Mouse (Mus musculus) neural tube, embryonic 14.5 days (tissue): Measurements from ENCODE around the gene Dthd1. TPM values are rescaled to one million over a fixed set of nuclear protein-coding genes. Genes with fewer than 3 reads are reported as not detected.

Experiments
- ATAC-seq: fragments of 200-750 bp; cut with Nextera tagmentation; 2 replicates; pipeline ENCODE4 v1.8.0; 2017; ENCODE audit warnings: low read depth, mild to moderate bottlenecking, moderate TSS enrichment, moderate library complexity
- H3K27ac ChIP-seq: fragments of 300-500 bp; sonication (generic); 2 replicates; pipeline ENCODE4 v1.5.1; 2014; ENCODE audit warnings: low read depth, mild to moderate bottlenecking, control low read depth, low read length, moderate library complexity, mixed read lengths
- H3K27me3 ChIP-seq: fragments of 300-500 bp; sonication (generic); 2 replicates; pipeline ENCODE4 v1.6.1; 2014; ENCODE audit warnings: low read length; ENCODE audit not compliant: control insufficient read depth, insufficient read depth
- H3K36me3 ChIP-seq: fragments of 300-500 bp; sonication (generic); 2 replicates; pipeline ENCODE4 v1.6.1; 2014; ENCODE audit warnings: low read length, mixed read lengths; ENCODE audit not compliant: control insufficient read depth, insufficient read depth
- H3K4me1 ChIP-seq: fragments of 300-500 bp; sonication (generic); 2 replicates; pipeline ENCODE4 v1.6.1; 2014; ENCODE audit warnings: low read length; ENCODE audit not compliant: control insufficient read depth, insufficient read depth
- H3K4me2 ChIP-seq: fragments of 300-500 bp; sonication (generic); 2 replicates; pipeline ENCODE4 v1.6.1; 2014; ENCODE audit warnings: mild to moderate bottlenecking, low read depth, low read length, control low read depth
- H3K4me3 ChIP-seq: fragments of 300-500 bp; sonication (generic); 2 replicates; pipeline ENCODE4 v1.5.1; 2014; ENCODE audit warnings: low read depth, low read length, control low read depth, mixed read lengths
- H3K9ac ChIP-seq: fragments of 300-500 bp; sonication (generic); replicated peaks from 2 replicates; pipeline ENCODE4 v1.6.1; 2014; ENCODE audit warnings: low read depth, mild to moderate bottlenecking, control low read depth, low read length, mixed read lengths
- H3K9me3 ChIP-seq: fragments of 300-500 bp; sonication (generic); 2 replicates; pipeline ENCODE4 v1.6.1; 2016; ENCODE audit warnings: low read length; ENCODE audit not compliant: control insufficient read depth
- WGBS: fragments of 180-500 bp; shearing (Covaris S2); extraction: QIAGEN DNeasy Blood & Tissue Kit; methylation state at CpG from one replicate; pipeline ENCODE4 v1.1.7; 2014; 5-methylcytosine and 5-hydroxymethylcytosine counted together
- polyA plus RNA-seq: library from polyadenylated mRNA; unstranded; fragments of >200 nt; fragmentation: Nextera tagmentation; extraction: Ambion mirVana; gene quantifications from 2 replicates; pipeline ENCODE4 v1.2.1, GENCODE M21; 2014

The Dthd1 gene
- polyA plus RNA-seq, 1 experiment from 2014 or later = not detected

DNA sequence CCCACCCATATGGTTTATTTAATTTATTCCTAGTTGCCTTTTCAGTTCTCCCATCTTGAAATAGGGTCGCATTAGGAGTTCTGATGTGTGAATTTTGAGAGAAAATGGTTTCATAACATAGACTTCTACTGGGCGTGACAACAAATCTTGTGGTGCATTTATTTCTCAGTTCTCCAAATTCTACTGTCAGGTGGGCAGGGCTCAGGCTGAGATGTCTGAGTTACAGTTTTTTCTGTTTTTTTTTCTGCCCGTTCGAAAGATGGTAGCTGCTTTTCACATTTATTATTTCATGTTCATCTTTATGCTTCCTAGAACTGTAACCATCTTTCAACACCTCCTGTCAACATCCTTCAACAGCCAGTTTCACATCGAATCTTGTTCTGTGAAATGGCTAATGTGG lies 95.5 kb downstream of the Dthd1 start:
- no peaks in the 10 kb centered on the region for H3K36me3 ChIP-seq
- H3K9ac ChIP-seq = no peak overlapping the region
- no peaks in the 10 kb centered on the region for H3K9me3 ChIP-seq
- no peak for ATAC-seq
- no peak overlapping the region for H3K27ac ChIP-seq
- 84% methylated on average over 5 of the region's 5 CpGs for WGBS
- no peak overlapping the region for H3K4me3 ChIP-seq
- no peaks in the 10 kb centered on the region for H3K4me1 ChIP-seq
- no peaks in the 10 kb centered on the region for H3K27me3 ChIP-seq
- H3K4me2 ChIP-seq = no peak overlapping the region

DNA sequence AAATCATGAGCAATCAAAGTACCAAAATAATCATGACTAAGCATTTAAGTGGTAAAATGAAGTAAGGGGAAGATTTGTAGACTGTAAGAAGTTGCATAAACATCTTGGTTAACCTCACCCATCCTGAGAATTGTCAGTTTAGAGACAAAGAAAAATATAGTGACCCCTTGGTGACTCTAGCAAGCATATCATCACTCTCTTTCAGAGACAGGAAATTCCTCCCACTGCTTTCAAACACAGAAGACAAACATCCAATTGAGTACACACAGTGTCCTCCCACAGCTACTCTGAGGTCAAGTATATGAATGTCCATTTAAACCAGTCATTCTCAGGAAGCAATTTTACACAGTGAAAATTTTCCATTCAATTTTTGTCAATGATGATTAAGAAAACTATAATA lies 111.0 kb downstream of the Dthd1 start:
- no peak overlapping the region for H3K9ac ChIP-seq
- H3K9me3 ChIP-seq = no peaks in the 10 kb centered on the region
- H3K4me1 ChIP-seq = no peaks in the 10 kb centered on the region
- no peaks in the 10 kb centered on the region for H3K27me3 ChIP-seq
- no peak overlapping the region for H3K4me2 ChIP-seq
- H3K4me3 ChIP-seq = no peak overlapping the region
- H3K36me3 ChIP-seq = no peaks in the 10 kb centered on the region
- no peak overlapping the region for H3K27ac ChIP-seq
- ATAC-seq = no peak

Other genes starting within 250 kb of the Dthd1 start
- gene Arap2, start 47.7 kb upstream of the Dthd1 start, polyA plus RNA-seq = 4.5 and 5.5 TPM in 2 replicates